Comparison of ENCODE assay signal across 29 mouse cellular contexts in the genomic region with DNA sequence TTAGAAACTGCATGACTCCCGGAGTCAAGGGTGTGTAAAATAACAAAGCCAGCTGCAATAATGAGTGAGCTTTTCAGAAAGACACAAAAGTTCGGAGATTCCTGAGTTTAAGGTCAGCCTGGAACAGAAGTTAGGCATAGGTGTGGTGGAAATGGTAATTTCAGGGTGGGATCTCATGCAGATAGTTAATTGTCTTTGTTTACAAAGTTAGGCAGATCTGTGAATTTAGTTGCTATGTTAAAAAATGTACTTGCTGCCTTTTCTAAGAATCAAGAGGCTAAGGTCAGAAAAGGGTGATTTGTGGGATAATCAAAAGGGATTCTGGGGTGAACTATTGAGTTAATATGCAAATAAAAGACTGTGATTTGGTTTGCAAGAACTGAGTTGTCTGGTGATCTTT. TPM values are rescaled to one million over a fixed set of nuclear protein-coding genes. Genes with fewer than 3 reads are reported as not detected.
DNase-seq lines count a peak whose midpoint lies in the region; TF ChIP-seq lines count a peak whose summit lies in the region.
"Had no signal": no experiment of that assay in that cellular context is flagged by ENCODE, and none has a peak within 500 bp of the region (broad histone marks: within the 10 kb centered on the region; RNA-seq: fewer than 3 reads in every experiment).

No protein-coding gene starts in this region.

- TF ChIP-seq EP300 in ES-Bruce4 (IDR thresholded peaks at IDR 0.05; ENCODE audit: insufficient read depth, low read depth, low read length) = no peak

- no peak for TF ChIP-seq POLR2A in ES-Bruce4 (IDR thresholded peaks at IDR 0.05; ENCODE audit: insufficient read depth, low read length)

- H3K4me3 ChIP-seq in ES-Bruce4 (ENCODE audit: low read depth, low read length) (no peak overlapping the region), ES-E14 (ENCODE audit: insufficient read depth in 1 of 2, low read depth in 1 of 2, low read length in 2 of 2, poor library complexity in 1 of 2, severe bottlenecking in 1 of 2) (no peak overlapping the region)
- H3K4me3 ChIP-seq: embryonic facial prominence, embryonic 13.5 days; embryonic facial prominence, embryonic 15.5 days; erythroblast, embryonic 14.5 days; forebrain, embryonic 10.5 days; forebrain, embryonic 12.5 days had no signal

- H3K36me3 ChIP-seq in ES-Bruce4 (ENCODE audit: control insufficient read depth, insufficient read depth, low read length, poor library complexity, severe bottlenecking) = peaks cover 7% of the 10 kb centered on the region
- H3K36me3 ChIP-seq in ES-E14 (ENCODE audit: control insufficient read depth, insufficient read depth, low read length, poor library complexity, severe bottlenecking) = peaks cover 2% of the 10 kb centered on the region
- H3K36me3 ChIP-seq: embryonic facial prominence, embryonic 13.5 days; embryonic facial prominence, embryonic 15.5 days; forebrain, embryonic 10.5 days; forebrain, embryonic 12.5 days had no signal

- H3K9me3 ChIP-seq in ES-Bruce4 (replicated peaks; ENCODE audit: control insufficient read depth, insufficient read depth, low read length, poor library complexity, severe bottlenecking) (no peaks in the 10 kb centered on the region), ES-E14 (ENCODE audit: control insufficient read depth, insufficient read depth, low read depth, low read length) (no peaks in the 10 kb centered on the region)
- H3K9me3 ChIP-seq: embryonic facial prominence, embryonic 15.5 days; forebrain, embryonic 12.5 days had no signal

- no peaks in the 10 kb centered on the region for H3K27me3 ChIP-seq in ES-Bruce4 (ENCODE audit: control insufficient read depth, insufficient read depth, low read length, poor library complexity, severe bottlenecking)
- H3K27me3 ChIP-seq: CH12.LX; embryonic facial prominence, embryonic 13.5 days; embryonic facial prominence, embryonic 15.5 days; forebrain, embryonic 12.5 days had no signal

- H3K4me1 ChIP-seq in ES-Bruce4 (ENCODE audit: control insufficient read depth, insufficient read depth, low read length) (no peaks in the 10 kb centered on the region), ES-E14 (ENCODE audit: control insufficient read depth in 2 of 2, insufficient read depth in 2 of 2, low read length in 2 of 2, poor library complexity in 1 of 2) (peaks cover 0 to 2% of the 10 kb centered on the region in 2 experiments; a peak in 2 of 4 replicates)
- H3K4me1 ChIP-seq: embryonic facial prominence, embryonic 13.5 days; embryonic facial prominence, embryonic 15.5 days; forebrain, embryonic 10.5 days; forebrain, embryonic 12.5 days had no signal

- in situ Hi-C loops in ES-E14 (cut with MboI; ENCODE audit: low sequenced_read_pairs in 2 of 2, unreplicated experiment in 2 of 2) = no loop called here

- H3K9ac ChIP-seq in ES-Bruce4 (ENCODE audit: low read depth, poor library complexity, severe bottlenecking) = no peak overlapping the region
- H3K9ac ChIP-seq in ES-E14 (ENCODE audit: insufficient read depth, low read depth, low read length, poor library complexity, severe bottlenecking) = no peak overlapping the region
- H3K9ac ChIP-seq: embryonic facial prominence, embryonic 13.5 days; embryonic facial prominence, embryonic 15.5 days; forebrain, embryonic 12.5 days had no signal

- no peak for DNase-seq in ES-E14 (ENCODE audit: low read depth, low spot score)
- peak; percentile 73 for DNase-seq in ZHBTc4 (ENCODE audit: low read depth, low spot score)
- DNase-seq in T-cell, adult 2 months (ENCODE audit: low spot score) = no peak
- DNase-seq in heart, adult 18-20 months = no peak
- DNase-seq: adrenal gland, adult 8-10 months; adrenal gland, postnatal 14 days; adrenal gland, postnatal 36 days; B cell, adult 2 months; cerebellum, adult 11-12 months; cerebellum, adult 2 months; cerebellum, adult 9-10 months; cerebellum, postnatal 10 days; cerebellum, postnatal 25 days had no signal

- no peak for TF ChIP-seq CTCF in ES-Bruce4 (IDR thresholded peaks at IDR 0.05; ENCODE audit: low read depth, low read length)

- H3K27ac ChIP-seq in ES-Bruce4 (ENCODE audit: insufficient read depth, low read length) (peak overlapping the region; percentile 4; the same call in 1 of the 2 replicates), ES-E14 (ENCODE audit: insufficient read depth, low read depth, low read length, poor library complexity, severe bottlenecking) (peak overlapping the region; percentile 22; the same call in 1 of the 2 replicates)
- H3K27ac ChIP-seq: embryonic facial prominence, embryonic 13.5 days; embryonic facial prominence, embryonic 15.5 days; forebrain, embryonic 10.5 days; forebrain, embryonic 12.5 days had no signal

TF ChIP-seq in ES-E14, 5 proteins besides CTCF, POLR2A, EP300 and RAD21:
- TF ChIP-seq CHD2 (IDR thresholded peaks at IDR 0.05; ENCODE audit: low read depth, low read length) (no peak), ZC3H11A (IDR thresholded peaks at IDR 0.05; ENCODE audit: borderline replicate concordance, low read depth, low read length) (no peak), ZNF384 (IDR thresholded peaks at IDR 0.05; ENCODE audit: low read depth, low read length) (no peak), HCFC1 (IDR thresholded peaks at IDR 0.05; ENCODE audit: borderline replicate concordance, insufficient read depth, low read length) (no peak), MAFK (IDR thresholded peaks at IDR 0.05; ENCODE audit: insufficient read depth, low read depth, low read length) (no peak)

RNA-seq across cellular contexts. Expression of a gene that starts 43.5 kb away (rescaled TPM):
- polyA plus RNA-seq in ES-Bruce4 (2011; ENCODE audit: insufficient read depth, insufficient read length, low read depth, missing spikeins) = not detected in 2 replicates
- not detected in 2 replicates for total RNA-seq in ES-E14 (2012; rRNA removed)
- total RNA-seq in heart, adult 18-20 months (2021) = not detected
- total RNA-seq: adrenal gland, adult 18-20 months; adrenal gland, adult 8-10 months; adrenal gland, postnatal 14 days; adrenal gland, postnatal 36 days; CH12.LX; MEL had no signal
- polyA plus RNA-seq: activated CD4-positive, CD25-positive, alpha-beta regulatory T cell, adult 4 months; CD4-positive, CD25-positive, alpha-beta regulatory T cell, adult 4 months; cerebellum, adult 2 months; cortical plate, adult 2 months; embryonic facial prominence, embryonic 11.5 days; embryonic facial prominence, embryonic 13.5 days; embryonic facial prominence, embryonic 15.5 days; erythroblast, embryonic 14.5 days; forebrain, embryonic 10.5 days; forebrain, embryonic 14.5 days; forebrain, embryonic 16.5 days had no signal

RNA-seq across cellular contexts. Expression of a gene that starts 47.4 kb away (rescaled TPM):
- not detected in 2 replicates for polyA plus RNA-seq in ES-Bruce4 (2011; ENCODE audit: insufficient read depth, insufficient read length, low read depth, missing spikeins)
- not detected in 2 replicates for total RNA-seq in ES-E14 (2012; rRNA removed)
- total RNA-seq in heart, adult 18-20 months (2021) = not detected
- total RNA-seq: adrenal gland, adult 18-20 months; adrenal gland, adult 8-10 months; adrenal gland, postnatal 14 days; adrenal gland, postnatal 36 days; CH12.LX; MEL had no signal
- polyA plus RNA-seq: activated CD4-positive, CD25-positive, alpha-beta regulatory T cell, adult 4 months; CD4-positive, CD25-positive, alpha-beta regulatory T cell, adult 4 months; cerebellum, adult 2 months; cortical plate, adult 2 months; embryonic facial prominence, embryonic 11.5 days; embryonic facial prominence, embryonic 13.5 days; embryonic facial prominence, embryonic 15.5 days; erythroblast, embryonic 14.5 days; forebrain, embryonic 10.5 days; forebrain, embryonic 12.5 days; forebrain, embryonic 14.5 days; forebrain, embryonic 16.5 days; frontal cortex, adult 2 months had no signal
